ENCODE assay signal across 9 mouse cellular contexts in genomic region chr4:145295589-145296300, GRCm38 (mm10). TPM values are rescaled to one million over a fixed set of nuclear protein-coding genes. Genes with fewer than 3 reads are reported as not detected.
A peak's percentile ranks its signal among the peaks of the same experiment; 100 is the strongest.
DNase-seq lines count a peak whose midpoint lies in the region; ATAC-seq lines count a peak whose summit lies in the region.
"Had no signal": no experiment of that assay in that cellular context is flagged by ENCODE, and none has a peak within 500 bp of the region (broad histone marks: within the 10 kb centered on the region; RNA-seq: fewer than 3 reads in every experiment).

No protein-coding gene starts in this region.

- 46% methylated on average over 5 of the region's 5 CpGs for WGBS in kidney, embryonic 15.5 days

- H3K4me2 ChIP-seq in kidney, embryonic 15.5 days = no peak overlapping the region
- H3K4me2 ChIP-seq: neural tube, embryonic 12.5 days had no signal

- H3K9ac ChIP-seq in kidney, embryonic 15.5 days = no peak overlapping the region
- H3K9ac ChIP-seq: neural tube, embryonic 12.5 days had no signal

- H3K36me3 ChIP-seq in kidney, embryonic 15.5 days = no peaks in the 10 kb centered on the region
- H3K36me3 ChIP-seq: neural tube, embryonic 12.5 days had no signal

- no peak overlapping the region for H3K4me3 ChIP-seq in kidney, embryonic 15.5 days (replicated peaks)
- H3K4me3 ChIP-seq: neural tube, embryonic 12.5 days had no signal

- peak; percentile 25 for DNase-seq in kidney, adult 11 months
- DNase-seq in adipocyte (ENCODE audit: low spot score) = peak; percentile 80
- DNase-seq in fibroblast of lung, adult 2 months (ENCODE audit: low read depth) = peak; percentile 24
- peak; percentile 43 to 54 for DNase-seq in left cerebral cortex, postnatal 36 days (ENCODE audit: low spot score in 2 of 2)
- DNase-seq in naive thymus-derived CD4-positive, alpha-beta T cell, adult 2 months (ENCODE audit: low read depth) = peak; percentile 82
- DNase-seq in testis, postnatal 14 days (ENCODE audit: low spot score) = peak; percentile 31

- intact Hi-C loops in left cerebral cortex, postnatal 36 days (cut with DNase I) = loop anchor here (10.0 kb wide), 1 partner anchor 531 kb away; no protein-coding TSS in a partner anchor

- no peak overlapping the region for H3K27ac ChIP-seq in kidney, embryonic 15.5 days
- H3K27ac ChIP-seq: neural tube, embryonic 12.5 days had no signal

- H3K9me3 ChIP-seq in kidney, embryonic 15.5 days (replicated peaks) = no peaks in the 10 kb centered on the region
- H3K9me3 ChIP-seq: neural tube, embryonic 12.5 days had no signal

- no peaks in the 10 kb centered on the region for H3K27me3 ChIP-seq in kidney, embryonic 15.5 days
- H3K27me3 ChIP-seq: neural tube, embryonic 12.5 days had no signal

- ATAC-seq in kidney, embryonic 15.5 days (replicated peaks; ENCODE audit: low FRiP score) = no peak; the same call in 1 of the 2 replicates
- ATAC-seq in inflammation-experienced regulatory T-cells, adult 6 months = peak; percentile 60

- no peaks in the 10 kb centered on the region for H3K4me1 ChIP-seq in kidney, embryonic 15.5 days
- H3K4me1 ChIP-seq: neural tube, embryonic 12.5 days had no signal

RNA-seq across cellular contexts. Expression of gene Tnfrsf8, which starts 19.2 kb away (rescaled TPM):
- 0.14 and 0.18 TPM in 2 replicates for polyA plus RNA-seq in kidney, embryonic 15.5 days (2015; fragmentation: Nextera tagmentation; extraction: Ambion mirVana)
- polyA plus RNA-seq in inflammation-experienced regulatory T-cells, adult 6 months (2017; shearing (Covaris generic)) = 10 to 100 TPM; 10.4 to 16.8 (median 14.5) TPM
- 1 to 10 TPM in 1 of 2 experiments, under 1 TPM in 1; 0.77 to 1.3 TPM for total RNA-seq in left cerebral cortex, postnatal 36 days (2021)

RNA-seq across cellular contexts. Expression of gene Tnfrsf1b, which starts 49.1 kb away (rescaled TPM):
- polyA plus RNA-seq in kidney, embryonic 15.5 days (2015; fragmentation: Nextera tagmentation; extraction: Ambion mirVana) = 3.2 and 3.5 TPM in 2 replicates
- polyA plus RNA-seq in inflammation-experienced regulatory T-cells, adult 6 months (2017; shearing (Covaris generic)) = 100 to 1,000 TPM in 1 of 3 experiments, 10 to 100 TPM in 2; 83.9 to 124 (median 98.2) TPM
- total RNA-seq in left cerebral cortex, postnatal 36 days (2021) = 1 to 10 TPM; 2.5 to 2.7 TPM

Comparison
In these comparisons a context has a peak if more than half of its experiments do, and no peak if none do; other contexts are left out.
1. DNase-seq: peak in every context shown above with its lines; median percentile 82 in naive thymus-derived CD4-positive, alpha-beta T cell, adult 2 months; 80 in adipocyte; 48 in left cerebral cortex, postnatal 36 days; 31 in testis, postnatal 14 days; 25 in kidney, adult 11 months; 24 in fibroblast of lung, adult 2 months.
2. RNA of gene Tnfrsf1b, which starts 49.1 kb away (polyA plus RNA-seq): 83.9 to 124 TPM in inflammation-experienced regulatory T-cells, adult 6 months; 3.2 to 3.5 TPM in kidney, embryonic 15.5 days; every median in the first group is over 10 times any median in the second.